Mouse (Mus musculus): ENCODE results near the gene Filip1l. TPM values are rescaled to one million over a fixed set of nuclear protein-coding genes. Genes with fewer than 3 reads are reported as not detected.

Gene Filip1l
- 9.3 and 9.4 TPM in 2 replicates for polyA plus RNA-seq (2014; fragmentation: Nextera tagmentation; extraction: Ambion mirVana)

DNA sequence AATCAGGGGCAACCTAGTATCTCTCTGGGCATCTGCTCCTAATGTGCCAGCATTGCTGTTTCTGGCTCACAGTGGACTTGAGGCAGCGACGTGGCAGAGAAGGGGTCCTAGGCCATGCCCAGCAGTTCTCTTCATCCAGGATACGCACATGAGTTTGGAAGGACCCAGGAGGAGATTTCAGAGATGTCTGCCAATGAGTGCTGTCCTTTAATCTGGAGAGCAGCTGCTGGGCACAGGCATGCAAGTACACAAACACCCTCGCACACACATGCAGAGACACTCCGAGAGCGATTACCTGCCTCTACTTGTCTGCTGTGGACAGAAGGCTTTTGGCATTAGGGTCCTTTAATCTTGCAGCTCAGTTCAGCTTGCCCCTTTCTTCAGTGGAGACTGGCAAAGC is at the start of gene Filip1l:
Filip1l (plus strand) TSS at position 343 of the 400 bp plus-strand sequence.
- H3K9me3 ChIP-seq (ENCODE audit: control insufficient read depth, low read length) = no peaks in the 10 kb centered on the region
- H3K4me3 ChIP-seq (ENCODE audit: low read depth, low read length) = no peak within 1 kb of the TSS
- whole genome bisulfite sequencing = 91% methylated on average over 6 of the region's 6 CpGs
- H3K4me1 ChIP-seq (replicated peaks; ENCODE audit: control insufficient read depth, insufficient read depth, low read length) = no peaks in the 10 kb centered on the region
- no peak within 1 kb of the TSS for H3K27ac ChIP-seq (ENCODE audit: low read depth, low read length)
- H3K9ac ChIP-seq (ENCODE audit: low read depth, low read length) = no peak within 1 kb of the TSS
- no peak within 1 kb of the TSS for H3K4me2 ChIP-seq
- DNase-seq (ENCODE audit: low spot score) = no peak
- H3K36me3 ChIP-seq (ENCODE audit: control insufficient read depth, insufficient read depth, low read length) = no peaks in the 10 kb centered on the region
- no peaks in the 10 kb centered on the region for H3K27me3 ChIP-seq (replicated peaks; ENCODE audit: control insufficient read depth, insufficient read depth, low read length)
- no peak for ATAC-seq (replicated peaks; ENCODE audit: low FRiP score)

DNA sequence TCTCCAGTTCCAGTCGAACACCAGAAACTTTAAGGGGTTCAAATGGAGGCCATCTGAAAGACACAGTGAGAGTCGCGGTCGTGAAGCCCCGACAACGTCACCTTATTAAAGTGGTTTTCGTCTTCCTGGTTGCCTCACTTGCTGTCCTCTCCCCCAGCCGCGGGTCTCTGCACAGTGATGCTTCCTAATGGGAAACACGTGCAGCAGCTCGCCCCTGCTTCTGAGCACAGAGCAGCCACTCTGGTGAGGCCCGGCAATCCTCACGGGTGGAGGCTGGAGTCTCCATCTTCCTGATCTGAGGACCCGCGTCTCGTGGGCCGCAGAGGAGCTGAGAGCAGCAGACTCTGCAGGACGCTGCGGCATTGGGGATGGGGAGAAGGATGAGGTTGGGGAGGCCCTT is 49.2 kb upstream of the Filip1l start:
- H3K9me3 ChIP-seq (ENCODE audit: control insufficient read depth, low read length) = no peaks in the 10 kb centered on the region
- DNase-seq (ENCODE audit: low spot score) = no peak
- 66% methylated on average over 19 of the region's 19 CpGs for WGBS
- no peak overlapping the region for H3K4me2 ChIP-seq
- ATAC-seq (replicated peaks; ENCODE audit: low FRiP score) = no peak
- no peak overlapping the region for H3K9ac ChIP-seq (ENCODE audit: low read depth, low read length)
- no peak overlapping the region for H3K27ac ChIP-seq (ENCODE audit: low read depth, low read length)
- H3K36me3 ChIP-seq (ENCODE audit: control insufficient read depth, insufficient read depth, low read length) = no peaks in the 10 kb centered on the region
- H3K4me1 ChIP-seq (replicated peaks; ENCODE audit: control insufficient read depth, insufficient read depth, low read length) = no peaks in the 10 kb centered on the region
- no peaks in the 10 kb centered on the region for H3K27me3 ChIP-seq (replicated peaks; ENCODE audit: control insufficient read depth, insufficient read depth, low read length)
- no peak overlapping the region for H3K4me3 ChIP-seq (ENCODE audit: low read depth, low read length)

DNA sequence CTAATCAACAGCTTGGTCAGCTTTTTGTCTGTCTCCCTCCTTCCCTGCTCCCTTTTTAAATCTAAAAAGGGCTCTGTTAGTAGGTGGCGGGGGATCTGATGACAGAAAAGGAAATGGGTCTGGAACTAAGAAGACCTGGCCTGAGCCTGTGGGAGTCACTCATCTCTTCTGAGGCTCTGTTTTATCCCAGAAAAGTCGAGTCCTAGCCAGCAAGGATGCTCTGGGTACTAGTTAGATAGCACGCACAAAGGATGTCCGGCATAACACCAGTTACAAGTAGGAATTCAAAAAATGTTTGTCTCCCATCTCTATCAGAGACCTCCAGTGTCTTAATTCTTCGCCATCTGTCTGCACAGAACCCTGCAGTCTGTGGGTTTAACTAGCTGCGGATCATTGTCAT is 47.4 kb upstream of the Filip1l start:
- H3K4me1 ChIP-seq (replicated peaks; ENCODE audit: control insufficient read depth, insufficient read depth, low read length) = no peaks in the 10 kb centered on the region
- H3K9ac ChIP-seq (ENCODE audit: low read depth, low read length) = no peak overlapping the region
- H3K4me2 ChIP-seq = no peak overlapping the region
- DNase-seq (ENCODE audit: low spot score) (no peak), ATAC-seq (replicated peaks; ENCODE audit: low FRiP score) (no peak)
- H3K9me3 ChIP-seq (ENCODE audit: control insufficient read depth, low read length) = no peaks in the 10 kb centered on the region
- no peaks in the 10 kb centered on the region for H3K36me3 ChIP-seq (ENCODE audit: control insufficient read depth, insufficient read depth, low read length)
- no peak overlapping the region for H3K4me3 ChIP-seq (ENCODE audit: low read depth, low read length)
- H3K27ac ChIP-seq (ENCODE audit: low read depth, low read length) = no peak overlapping the region
- 72% methylated on average over 6 of the region's 6 CpGs for WGBS
- H3K27me3 ChIP-seq (replicated peaks; ENCODE audit: control insufficient read depth, insufficient read depth, low read length) = no peaks in the 10 kb centered on the region

DNA sequence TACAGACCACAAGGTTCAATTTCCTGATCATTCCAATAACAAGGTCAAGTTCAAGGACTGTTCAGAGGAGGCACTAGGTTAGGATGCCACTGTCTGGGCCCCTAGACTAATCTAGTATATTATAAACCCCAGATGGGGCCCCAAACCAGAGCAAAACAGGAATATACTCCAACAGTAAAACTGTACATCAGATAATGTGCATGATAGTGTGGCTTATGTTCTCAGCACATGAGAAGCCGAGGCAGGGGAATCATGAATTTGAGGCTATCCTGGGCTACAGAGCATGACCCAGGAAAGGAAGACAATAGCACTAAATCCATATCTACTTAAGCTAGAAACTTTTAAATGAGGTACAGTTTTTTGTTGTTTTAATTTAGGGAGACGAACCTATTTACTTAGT is 40.8 kb upstream of the Filip1l start:
- no peak overlapping the region for H3K4me3 ChIP-seq (ENCODE audit: low read depth, low read length)
- no peak overlapping the region for H3K27ac ChIP-seq (ENCODE audit: low read depth, low read length)
- H3K36me3 ChIP-seq (ENCODE audit: control insufficient read depth, insufficient read depth, low read length) = no peaks in the 10 kb centered on the region
- no peaks in the 10 kb centered on the region for H3K9me3 ChIP-seq (ENCODE audit: control insufficient read depth, low read length)
- 88% methylated on average over 2 of the region's 2 CpGs for WGBS
- H3K4me2 ChIP-seq = no peak overlapping the region
- DNase-seq (ENCODE audit: low spot score) (no peak), ATAC-seq (replicated peaks; ENCODE audit: low FRiP score) (no peak)
- H3K4me1 ChIP-seq (replicated peaks; ENCODE audit: control insufficient read depth, insufficient read depth, low read length) = no peaks in the 10 kb centered on the region
- no peaks in the 10 kb centered on the region for H3K27me3 ChIP-seq (replicated peaks; ENCODE audit: control insufficient read depth, insufficient read depth, low read length)
- H3K9ac ChIP-seq (ENCODE audit: low read depth, low read length) = no peak overlapping the region

DNA sequence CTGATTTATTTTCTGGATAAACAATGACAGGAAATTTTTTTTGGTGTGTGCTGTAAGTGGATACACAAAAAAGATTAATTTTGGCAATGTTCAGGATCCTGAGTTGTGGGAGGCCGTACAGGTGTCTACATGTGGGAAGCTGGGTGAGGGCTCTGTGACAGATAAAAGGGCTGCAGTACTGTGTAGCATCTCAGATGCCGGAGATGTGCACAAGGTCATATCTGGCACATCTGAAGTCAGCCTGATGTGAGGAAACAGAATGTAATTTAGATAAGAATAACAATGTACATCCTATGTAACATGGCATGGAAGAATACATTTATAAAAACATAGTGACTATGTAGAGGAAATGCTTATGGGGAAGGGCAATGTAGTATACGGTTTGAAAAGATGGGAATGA is 39.4 kb upstream of the Filip1l start:
- Histone ChIP-seq H3K9me3 (ENCODE audit: control insufficient read depth, low read length) (no peaks in the 10 kb centered on the region), H3K27me3 (replicated peaks; ENCODE audit: control insufficient read depth, insufficient read depth, low read length) (no peaks in the 10 kb centered on the region), H3K9ac (ENCODE audit: low read depth, low read length) (no peak overlapping the region), H3K4me3 (ENCODE audit: low read depth, low read length) (no peak overlapping the region), H3K36me3 (ENCODE audit: control insufficient read depth, insufficient read depth, low read length) (no peaks in the 10 kb centered on the region), H3K27ac (ENCODE audit: low read depth, low read length) (no peak overlapping the region), H3K4me1 (replicated peaks; ENCODE audit: control insufficient read depth, insufficient read depth, low read length) (no peaks in the 10 kb centered on the region), H3K4me2 (no peak overlapping the region)
- 79% methylated on average over 3 of the region's 3 CpGs for WGBS
- no peak for ATAC-seq (replicated peaks; ENCODE audit: low FRiP score)
- no peak for DNase-seq (ENCODE audit: low spot score)

DNA sequence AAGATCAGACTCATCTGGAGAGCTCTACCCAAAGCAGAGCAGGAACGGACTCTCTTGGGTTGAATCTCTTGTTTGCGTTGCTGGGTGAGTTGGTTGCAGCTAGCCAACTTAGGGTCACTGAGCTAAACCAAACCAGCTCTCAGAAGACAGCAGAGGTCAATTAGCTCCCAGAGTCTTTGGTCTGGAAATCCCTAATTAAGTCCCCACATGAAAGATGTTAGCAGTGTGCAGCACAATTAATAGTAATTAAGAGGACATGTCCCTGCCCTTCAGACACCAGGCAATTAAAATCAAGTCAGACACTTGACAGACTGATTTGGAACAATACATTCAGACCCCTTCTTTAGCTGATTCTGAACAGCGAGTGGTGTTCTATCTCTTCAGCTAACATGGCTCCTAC is 38.7 kb upstream of the Filip1l start:
- WGBS = 93% methylated on average over 3 of the region's 3 CpGs
- H3K4me1 ChIP-seq (replicated peaks; ENCODE audit: control insufficient read depth, insufficient read depth, low read length) = no peaks in the 10 kb centered on the region
- H3K9ac ChIP-seq (ENCODE audit: low read depth, low read length) = no peak overlapping the region

DNA sequence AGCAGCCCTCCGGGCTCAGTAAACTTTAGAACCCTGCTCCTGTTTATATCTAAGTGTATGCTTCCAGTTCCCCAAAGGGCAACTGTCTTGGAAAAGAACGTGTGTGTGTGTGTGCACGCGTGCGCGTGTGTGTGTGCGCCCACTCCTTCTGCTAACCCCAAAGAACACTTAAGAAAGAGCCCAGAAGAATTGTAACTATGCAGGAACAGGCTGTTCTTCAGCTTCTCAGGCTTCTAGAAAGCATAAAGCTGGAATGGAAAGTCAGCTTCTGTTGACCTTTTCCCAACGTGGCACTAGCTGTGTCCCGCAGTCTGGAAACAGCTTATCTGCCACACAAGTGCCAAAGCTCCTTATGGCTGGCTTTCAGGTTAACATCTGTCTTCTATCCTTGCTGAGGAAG is 37.9 kb upstream of the Filip1l start:
- DNase-seq (ENCODE audit: low spot score) (no peak), ATAC-seq (replicated peaks; ENCODE audit: low FRiP score) (no peak)
- Histone ChIP-seq H3K36me3 (ENCODE audit: control insufficient read depth, insufficient read depth, low read length) (no peaks in the 10 kb centered on the region), H3K27me3 (replicated peaks; ENCODE audit: control insufficient read depth, insufficient read depth, low read length) (no peaks in the 10 kb centered on the region), H3K4me3 (ENCODE audit: low read depth, low read length) (no peak overlapping the region), H3K4me1 (replicated peaks; ENCODE audit: control insufficient read depth, insufficient read depth, low read length) (no peaks in the 10 kb centered on the region), H3K27ac (ENCODE audit: low read depth, low read length) (no peak overlapping the region), H3K9me3 (ENCODE audit: control insufficient read depth, low read length) (no peaks in the 10 kb centered on the region), H3K9ac (ENCODE audit: low read depth, low read length) (no peak overlapping the region), H3K4me2 (no peak overlapping the region)
- 88% methylated on average over 9 of the region's 9 CpGs for WGBS

More for the DNA sequence above, 38.7 kb upstream of the Filip1l start:
- Histone ChIP-seq H3K4me2 (no peak overlapping the region), H3K27me3 (replicated peaks; ENCODE audit: control insufficient read depth, insufficient read depth, low read length) (no peaks in the 10 kb centered on the region), H3K27ac (ENCODE audit: low read depth, low read length) (no peak overlapping the region), H3K9me3 (ENCODE audit: control insufficient read depth, low read length) (no peaks in the 10 kb centered on the region), H3K36me3 (ENCODE audit: control insufficient read depth, insufficient read depth, low read length) (no peaks in the 10 kb centered on the region), H3K4me3 (ENCODE audit: low read depth, low read length) (no peak overlapping the region)
- ATAC-seq (replicated peaks; ENCODE audit: low FRiP score) (no peak), DNase-seq (ENCODE audit: low spot score) (no peak)

DNA sequence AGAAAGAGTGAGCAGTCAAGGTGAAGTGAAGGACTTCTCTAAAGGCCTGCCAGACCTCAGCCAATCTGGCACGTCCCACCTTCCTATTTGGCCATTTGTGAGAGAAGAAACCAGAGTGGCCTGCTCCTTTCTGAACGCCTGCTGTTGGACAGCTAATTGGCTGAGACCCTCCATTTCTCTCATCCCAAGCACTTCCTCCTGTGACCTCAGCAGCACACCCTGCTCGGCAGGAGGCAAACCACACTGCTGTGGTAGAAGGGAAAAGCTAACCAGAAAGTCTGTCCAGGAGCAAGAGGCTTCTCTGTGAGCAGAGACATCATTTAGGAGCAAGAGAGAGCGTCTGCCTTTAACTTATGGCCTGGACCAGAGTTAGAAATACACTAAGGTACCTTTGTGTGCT is 35.8 kb upstream of the Filip1l start:
- Histone ChIP-seq H3K9me3 (ENCODE audit: control insufficient read depth, low read length) (no peaks in the 10 kb centered on the region), H3K27me3 (replicated peaks; ENCODE audit: control insufficient read depth, insufficient read depth, low read length) (no peaks in the 10 kb centered on the region), H3K4me3 (ENCODE audit: low read depth, low read length) (no peak overlapping the region), H3K36me3 (ENCODE audit: control insufficient read depth, insufficient read depth, low read length) (no peaks in the 10 kb centered on the region), H3K4me2 (no peak overlapping the region), H3K9ac (ENCODE audit: low read depth, low read length) (no peak overlapping the region), H3K27ac (ENCODE audit: low read depth, low read length) (no peak overlapping the region), H3K4me1 (replicated peaks; ENCODE audit: control insufficient read depth, insufficient read depth, low read length) (no peaks in the 10 kb centered on the region)
- DNase-seq (ENCODE audit: low spot score) = no peak
- no peak for ATAC-seq (replicated peaks; ENCODE audit: low FRiP score)
- WGBS = 60% methylated on average over 4 of the region's 4 CpGs

DNA sequence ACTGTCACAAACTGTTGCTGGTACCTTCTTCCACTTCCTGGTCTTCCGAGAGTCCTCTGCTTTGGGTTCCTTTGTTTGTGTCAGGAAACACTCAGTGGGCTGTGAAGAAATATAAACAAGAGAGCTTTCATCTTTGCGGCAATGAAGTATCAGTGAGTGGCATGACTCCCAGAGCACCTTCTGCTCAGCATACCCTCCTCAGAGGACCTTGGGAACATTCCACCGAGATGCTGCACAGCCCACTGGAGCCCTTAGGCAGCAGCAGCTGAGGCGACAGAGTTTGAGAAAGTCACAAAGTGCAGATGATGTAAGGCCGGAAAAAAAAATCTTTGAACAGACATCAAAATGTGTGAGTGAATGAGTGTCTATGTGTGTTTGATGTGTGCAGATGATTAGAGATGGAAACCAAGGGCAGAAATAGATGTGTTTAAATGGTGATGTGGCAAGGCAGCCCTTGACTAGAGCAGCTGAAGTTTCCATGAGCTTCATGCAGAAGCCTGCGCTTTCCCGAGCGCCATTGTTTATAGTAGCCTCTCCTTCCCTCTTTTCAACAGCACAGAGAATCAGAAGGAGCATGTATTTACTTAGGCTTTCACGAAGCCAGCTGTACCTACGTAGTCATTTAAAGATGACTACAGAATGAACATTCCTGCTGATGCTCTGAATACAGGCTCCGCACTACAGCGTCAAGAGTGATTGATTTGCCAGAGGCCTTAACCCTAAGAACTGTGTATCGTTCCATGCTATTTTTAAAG is 34.8 kb upstream of the Filip1l start:
- no peaks in the 10 kb centered on the region for H3K4me1 ChIP-seq (replicated peaks; ENCODE audit: control insufficient read depth, insufficient read depth, low read length)
- no peaks in the 10 kb centered on the region for H3K9me3 ChIP-seq (ENCODE audit: control insufficient read depth, low read length)
- H3K36me3 ChIP-seq (ENCODE audit: control insufficient read depth, insufficient read depth, low read length) = no peaks in the 10 kb centered on the region
- no peaks in the 10 kb centered on the region for H3K27me3 ChIP-seq (replicated peaks; ENCODE audit: control insufficient read depth, insufficient read depth, low read length)
- 66% methylated on average over 13 of the region's 13 CpGs for WGBS
- no peak for DNase-seq (ENCODE audit: low spot score)
- H3K9ac ChIP-seq (ENCODE audit: low read depth, low read length) = no peak overlapping the region
- no peak overlapping the region for H3K4me2 ChIP-seq
- H3K27ac ChIP-seq (ENCODE audit: low read depth, low read length) = no peak overlapping the region
- no peak for ATAC-seq (replicated peaks; ENCODE audit: low FRiP score)
- H3K4me3 ChIP-seq (ENCODE audit: low read depth, low read length) = no peak overlapping the region
